Mouse (Mus musculus): ENCODE measurements around the gene Becn1.

- TF ChIP-seq USF1 (IDR thresholded peaks at IDR 0.05; ENCODE audit: low read depth), result no peak
- TF ChIP-seq MAX (IDR thresholded peaks at IDR 0.05; ENCODE audit: low read depth), result no peak
- no peak for TF ChIP-seq POLR2A (IDR thresholded peaks at IDR 0.05; ENCODE audit: insufficient read length, low read depth)
- TF ChIP-seq POLR2AphosphoS2 (IDR thresholded peaks at IDR 0.05; ENCODE audit: insufficient read length, low read depth), result no peak
- TF ChIP-seq TCF12 (IDR thresholded peaks at IDR 0.05; ENCODE audit: insufficient read depth, poor library complexity, severe bottlenecking), result no peak
- TF ChIP-seq SRF (IDR thresholded peaks at IDR 0.05; ENCODE audit: control insufficient read depth, insufficient read length, low read depth), result no peak
- TF ChIP-seq MYOG (IDR thresholded peaks at IDR 0.05; ENCODE audit: control insufficient read depth in 1 of 3, insufficient read depth in 1 of 3, insufficient read length in 2 of 3, low read depth in 2 of 3), result no peak
- TF ChIP-seq E2F4 (IDR thresholded peaks at IDR 0.05; ENCODE audit: insufficient read depth), result no peak
- no peak for TF ChIP-seq CEBPB (IDR thresholded peaks at IDR 0.05; ENCODE audit: insufficient read depth, poor library complexity, severe bottlenecking)
- no peak for TF ChIP-seq MYOD1 (IDR thresholded peaks at IDR 0.05; ENCODE audit: control insufficient read depth in 1 of 3, insufficient read length in 2 of 3, low read depth in 2 of 3)
- TF ChIP-seq TCF3 (IDR thresholded peaks at IDR 0.05; ENCODE audit: insufficient read length, low read depth), result no peak
Measured at GRCm38 (mm10) chr11:101265906-101266305, 36.2 kb downstream of the Becn1 start.

Measured in myocyte (in vitro differentiated cells).